Mouse (Mus musculus): ENCODE data around the gene Abcd3. TPM values are rescaled to one million over a fixed set of nuclear protein-coding genes. Genes with fewer than 3 reads are reported as not detected.
"Not testable (repeated sequence)": the region's sequence is repeated elsewhere in the genome, so short reads cannot be mapped to it uniquely, and the experiment has no call there.

Gene Abcd3
- polyA plus RNA-seq, 1 experiment from 2014 or later: 65.4 TPM

DNA sequence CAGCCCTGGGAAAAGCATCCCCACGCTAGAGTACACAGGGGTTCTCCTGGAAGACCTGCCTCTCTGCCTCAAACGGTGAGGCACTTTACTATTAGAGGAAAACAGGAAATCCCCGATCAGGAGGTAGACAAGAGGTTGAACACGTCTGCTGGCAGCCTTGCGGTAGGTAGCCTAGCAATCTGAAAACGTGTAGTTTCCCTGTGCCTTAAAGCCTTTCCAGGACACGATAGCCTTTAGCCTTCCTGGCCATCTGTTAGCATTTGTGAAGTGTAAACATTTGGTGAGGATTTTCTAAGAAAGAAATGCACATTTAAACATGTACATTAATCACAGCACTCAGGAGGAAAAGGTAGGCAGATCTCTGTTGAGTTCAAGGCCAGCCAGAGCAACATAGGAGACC lies 56.7 kb downstream of the Abcd3 start:
- Histone ChIP-seq H3K27me3 (no peaks in the 10 kb centered on the region), H3K4me2 (no peak overlapping the region), H3K36me3 (replicated peaks) (peaks cover 6% of the 10 kb centered on the region), H3K27ac (no peak overlapping the region), H3K9ac (no peak overlapping the region), H3K4me1 (peaks cover 10% of the 10 kb centered on the region), H3K9me3 (no peaks in the 10 kb centered on the region), H3K4me3 (replicated peaks) (no peak overlapping the region)
- WGBS: 82% methylated on average over 7 of the region's 7 CpGs
- no peak for ATAC-seq (ENCODE audit: low FRiP score)

DNA sequence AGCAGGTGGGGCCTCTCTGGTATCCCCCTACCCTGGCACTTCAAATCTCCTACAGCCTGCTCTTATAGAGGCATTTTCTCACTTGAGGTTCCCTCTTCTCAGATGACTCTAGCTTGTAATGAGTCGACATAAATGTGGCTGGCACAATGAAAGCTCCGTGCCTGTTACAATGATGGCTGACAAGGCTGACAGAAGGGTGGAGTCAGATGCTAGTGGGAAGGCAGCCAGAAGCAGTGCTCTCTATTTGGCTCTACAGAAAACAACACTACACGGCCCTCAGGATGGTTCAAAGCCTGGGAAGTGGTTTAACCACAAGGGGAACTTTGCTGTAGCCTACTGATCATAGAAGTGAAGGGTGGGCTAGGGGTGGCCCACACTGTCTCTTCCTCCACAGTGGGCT lies 60.0 kb downstream of the Abcd3 start:
- Histone ChIP-seq H3K9ac (no peak overlapping the region), H3K4me1 (peaks cover 10% of the 10 kb centered on the region), H3K27ac (peak overlapping the region; percentile 65), H3K4me2 (no peak overlapping the region), H3K9me3 (no peaks in the 10 kb centered on the region), H3K27me3 (no peaks in the 10 kb centered on the region), H3K36me3 (replicated peaks) (peaks cover 6% of the 10 kb centered on the region), H3K4me3 (replicated peaks) (no peak overlapping the region)
- ATAC-seq (ENCODE audit: low FRiP score): peak; percentile 39; the same call in 1 of the 2 replicates
- 22% methylated on average over 3 of the region's 3 CpGs for WGBS

DNA sequence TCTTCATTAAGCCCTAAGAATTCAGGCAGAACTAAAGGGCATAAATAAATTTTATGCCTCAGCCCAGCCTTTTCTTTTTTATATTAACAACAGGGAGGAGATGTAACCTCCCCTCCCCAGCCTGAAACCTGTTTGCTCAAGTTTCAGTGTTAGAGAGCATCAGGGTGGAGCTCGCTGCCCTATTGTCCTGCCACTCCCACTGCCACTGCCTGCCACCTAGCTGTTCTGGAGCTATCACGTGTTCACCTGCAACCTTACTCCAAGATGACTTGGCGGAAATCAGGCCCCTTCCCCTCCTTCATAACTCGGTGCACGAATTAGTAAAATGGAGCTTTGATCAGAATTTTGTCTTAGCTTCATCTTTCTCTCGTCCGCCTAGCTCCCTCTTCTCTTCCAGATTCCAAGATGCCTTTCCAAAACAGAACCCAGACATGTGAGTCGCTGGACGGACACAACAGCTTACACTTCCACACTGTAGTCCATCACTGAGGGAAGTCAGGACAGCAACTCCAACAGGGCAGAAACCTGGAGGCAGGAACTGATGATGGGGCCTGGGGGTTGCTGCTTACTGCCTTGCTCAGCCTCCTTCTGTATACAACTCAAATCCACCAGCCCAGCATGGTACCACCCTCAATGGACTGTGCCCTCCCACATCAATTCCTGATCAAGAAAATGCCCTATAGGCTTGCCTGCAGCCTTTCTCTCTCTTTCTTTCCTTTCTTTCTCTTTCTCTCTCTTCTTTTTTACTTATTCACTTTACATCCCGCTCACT lies 60.6 kb downstream of the Abcd3 start:
- H3K4me3 ChIP-seq (replicated peaks); H3K27me3 ChIP-seq; H3K4me2 ChIP-seq; H3K9ac ChIP-seq; H3K9me3 ChIP-seq; H3K36me3 ChIP-seq (replicated peaks): not testable (repeated sequence)
- ATAC-seq (ENCODE audit: low FRiP score): peak; percentile 33; the same call in 1 of the 2 replicates
- Histone ChIP-seq H3K4me1 (peaks cover 10% of the 10 kb centered on the region), H3K27ac (peak overlapping the region; percentile 65)
- 85% methylated on average over 10 of the region's 10 CpGs for WGBS

DNA sequence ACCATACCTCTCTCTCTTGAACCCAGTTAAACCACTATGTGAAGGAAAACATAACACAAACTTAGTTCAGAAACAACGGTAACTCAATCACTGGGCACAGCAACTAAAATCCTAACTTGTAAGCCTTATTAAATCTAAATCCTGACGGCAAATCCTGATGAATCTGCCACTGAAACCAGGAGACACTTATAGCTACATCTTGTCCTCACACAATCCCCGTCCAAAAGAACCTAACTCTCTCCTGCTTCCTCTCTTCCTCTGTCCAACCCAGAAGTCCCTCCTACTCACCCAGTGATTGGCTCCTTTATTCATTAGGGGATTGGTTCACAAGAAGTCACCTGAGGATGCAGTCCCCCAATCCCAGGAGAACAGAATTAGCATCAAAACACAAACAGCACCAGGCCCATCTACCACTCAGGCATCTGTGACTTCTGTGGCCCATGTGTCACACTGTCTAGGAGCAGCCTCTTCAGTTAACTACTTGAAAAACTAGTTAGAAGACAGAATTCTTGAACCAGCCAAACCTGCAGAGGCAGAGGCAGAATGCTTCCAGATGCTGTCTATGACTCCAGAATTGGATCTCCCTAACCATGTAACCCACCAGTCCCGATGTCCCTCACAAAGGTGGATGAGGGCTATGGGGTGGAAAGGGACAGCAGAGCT lies 73.8 kb downstream of the Abcd3 start:
- not testable (repeated sequence) for H3K4me2 ChIP-seq; H3K9ac ChIP-seq; H3K27me3 ChIP-seq; H3K36me3 ChIP-seq (replicated peaks); ATAC-seq (ENCODE audit: low FRiP score); H3K4me1 ChIP-seq; H3K4me3 ChIP-seq (replicated peaks); H3K9me3 ChIP-seq; H3K27ac ChIP-seq
- WGBS: 90% methylated on average over 4 of the region's 4 CpGs

DNA sequence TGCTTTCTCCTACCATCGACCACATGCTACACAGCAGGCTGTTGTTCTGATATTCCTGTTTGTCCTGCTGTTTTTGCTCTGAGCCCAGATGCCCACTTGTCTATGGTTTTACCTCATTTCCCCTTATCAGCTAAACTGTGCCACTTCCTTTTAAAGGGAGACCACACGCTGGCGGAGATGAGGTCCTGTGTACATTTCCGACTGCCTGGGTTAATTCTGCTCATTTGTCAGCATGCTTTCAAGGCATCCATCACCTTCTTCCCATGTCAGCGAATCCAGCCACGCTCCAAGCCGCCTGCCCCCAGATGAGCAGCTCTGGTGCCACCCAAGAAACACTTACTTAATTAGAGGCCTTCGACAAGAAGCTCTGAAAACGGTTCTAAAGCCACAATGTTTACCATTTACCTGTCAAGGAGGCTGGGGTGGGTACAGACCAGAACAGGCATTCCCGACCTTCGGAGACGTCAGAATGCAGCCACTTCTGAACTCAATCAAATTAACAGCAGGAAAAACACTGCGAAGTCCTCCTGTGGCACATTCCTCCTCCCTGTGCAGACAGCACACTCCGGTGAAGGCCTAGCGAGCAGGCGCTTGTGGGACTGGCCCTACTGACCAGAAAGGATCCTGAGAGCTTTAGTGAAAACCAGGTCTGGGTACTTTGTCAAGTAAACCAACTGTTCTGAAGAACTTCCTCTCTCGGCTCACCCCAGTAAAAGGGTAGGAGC lies 75.5 kb downstream of the Abcd3 start:
- Histone ChIP-seq H3K4me2 (no peak overlapping the region), H3K4me3 (replicated peaks) (no peak overlapping the region), H3K9me3 (no peaks in the 10 kb centered on the region), H3K9ac (no peak overlapping the region), H3K4me1 (peaks cover 6% of the 10 kb centered on the region), H3K36me3 (replicated peaks) (no peaks in the 10 kb centered on the region), H3K27ac (no peak overlapping the region), H3K27me3 (no peaks in the 10 kb centered on the region)
- 81% methylated on average over 17 of the region's 17 CpGs for WGBS
- ATAC-seq (ENCODE audit: low FRiP score): no peak

DNA sequence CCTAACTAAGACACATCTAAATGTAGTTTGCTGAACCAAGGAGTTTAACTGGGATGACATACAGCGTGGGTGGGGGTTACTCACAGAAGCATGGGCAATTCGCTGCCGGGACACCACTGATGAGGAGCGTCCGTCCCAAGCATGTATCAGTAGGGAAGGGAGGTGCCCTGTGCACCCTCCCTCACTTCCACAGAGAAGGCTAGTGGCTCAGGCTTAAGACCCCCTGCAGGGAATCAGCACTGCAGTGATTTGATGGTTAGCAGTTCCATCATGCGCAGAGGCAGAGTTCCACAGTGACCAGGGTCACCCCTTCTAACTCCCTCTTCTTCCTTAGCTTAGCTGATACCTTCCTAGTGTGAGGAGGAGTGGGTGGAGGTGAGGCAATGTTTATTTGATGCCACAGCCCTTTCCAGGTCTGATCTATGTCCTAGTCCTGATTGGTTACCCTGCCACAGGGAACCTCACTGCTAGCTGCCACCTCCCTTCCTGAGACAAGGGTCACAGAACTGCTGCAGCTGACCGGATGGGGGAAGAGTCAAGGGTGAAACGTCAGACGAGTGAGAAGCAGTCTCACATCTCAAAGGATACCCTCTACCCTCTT lies 76.3 kb downstream of the Abcd3 start:
- peaks cover 6% of the 10 kb centered on the region for H3K4me1 ChIP-seq
- no peaks in the 10 kb centered on the region for H3K27me3 ChIP-seq
- H3K9ac ChIP-seq: no peak overlapping the region
- WGBS: 84% methylated on average over 9 of the region's 9 CpGs
- no peaks in the 10 kb centered on the region for H3K9me3 ChIP-seq
- no peak overlapping the region for H3K4me2 ChIP-seq
- H3K36me3 ChIP-seq (replicated peaks): peaks cover 7% of the 10 kb centered on the region
- no peak for ATAC-seq (ENCODE audit: low FRiP score)
- H3K4me3 ChIP-seq (replicated peaks): no peak overlapping the region
- no peak overlapping the region for H3K27ac ChIP-seq

DNA sequence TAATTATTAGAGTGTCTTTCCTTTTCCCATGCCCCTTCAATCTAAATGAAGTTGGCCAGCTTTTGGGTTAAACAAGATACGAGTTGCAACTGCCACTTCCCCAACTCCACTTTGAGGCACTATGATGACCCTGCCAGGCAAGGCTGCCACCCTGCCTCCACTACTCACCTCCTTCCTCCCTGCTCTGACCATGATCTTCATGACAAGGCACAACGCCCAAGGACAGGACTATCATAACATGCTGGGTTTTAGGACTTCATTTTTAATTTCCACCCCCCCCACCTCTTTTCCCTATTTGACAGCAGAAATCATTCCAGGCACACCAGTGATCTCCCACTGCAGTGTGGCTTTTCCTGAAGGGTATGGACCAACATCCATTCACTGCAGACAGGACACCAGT lies 77.2 kb downstream of the Abcd3 start:
- H3K9me3 ChIP-seq: no peaks in the 10 kb centered on the region
- no peak for ATAC-seq (ENCODE audit: low FRiP score)
- H3K4me1 ChIP-seq: peaks cover 6% of the 10 kb centered on the region
- no peak overlapping the region for H3K4me3 ChIP-seq (replicated peaks)
- no peak overlapping the region for H3K9ac ChIP-seq
- no peak overlapping the region for H3K27ac ChIP-seq
- peaks cover 13% of the 10 kb centered on the region for H3K36me3 ChIP-seq (replicated peaks)
- WGBS: 76% methylated on average over 2 of the region's 2 CpGs
- H3K27me3 ChIP-seq: no peaks in the 10 kb centered on the region
- no peak overlapping the region for H3K4me2 ChIP-seq

DNA sequence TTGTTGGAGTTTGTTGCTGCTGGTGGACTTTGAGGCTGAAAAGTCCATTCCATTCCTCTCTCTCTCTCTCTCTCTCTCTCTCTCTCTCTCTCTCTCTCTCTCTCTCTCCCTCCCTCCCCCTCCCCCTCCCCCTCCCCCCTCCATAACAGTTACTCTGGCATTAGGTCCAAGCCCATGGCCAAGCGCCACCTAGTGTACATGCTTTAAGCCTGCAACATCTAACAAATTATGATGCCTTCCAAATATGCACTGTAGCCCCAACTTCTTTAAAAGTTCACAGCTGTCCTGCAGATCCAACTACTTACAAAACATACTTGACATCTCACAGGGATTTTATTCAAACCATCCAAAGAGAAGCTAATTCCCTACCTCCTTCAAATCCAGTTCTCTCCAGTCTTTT lies 77.6 kb downstream of the Abcd3 start:
- H3K9ac ChIP-seq: no peak overlapping the region
- H3K27me3 ChIP-seq: no peaks in the 10 kb centered on the region
- H3K4me2 ChIP-seq: no peak overlapping the region
- H3K9me3 ChIP-seq: no peaks in the 10 kb centered on the region
- H3K4me3 ChIP-seq (replicated peaks): no peak overlapping the region
- no peak overlapping the region for H3K27ac ChIP-seq
- peaks cover 16% of the 10 kb centered on the region for H3K36me3 ChIP-seq (replicated peaks)
- 31% methylated on average over 1 of the region's 1 CpGs for WGBS
- H3K4me1 ChIP-seq: peaks cover 6% of the 10 kb centered on the region
- ATAC-seq (ENCODE audit: low FRiP score): no peak

DNA sequence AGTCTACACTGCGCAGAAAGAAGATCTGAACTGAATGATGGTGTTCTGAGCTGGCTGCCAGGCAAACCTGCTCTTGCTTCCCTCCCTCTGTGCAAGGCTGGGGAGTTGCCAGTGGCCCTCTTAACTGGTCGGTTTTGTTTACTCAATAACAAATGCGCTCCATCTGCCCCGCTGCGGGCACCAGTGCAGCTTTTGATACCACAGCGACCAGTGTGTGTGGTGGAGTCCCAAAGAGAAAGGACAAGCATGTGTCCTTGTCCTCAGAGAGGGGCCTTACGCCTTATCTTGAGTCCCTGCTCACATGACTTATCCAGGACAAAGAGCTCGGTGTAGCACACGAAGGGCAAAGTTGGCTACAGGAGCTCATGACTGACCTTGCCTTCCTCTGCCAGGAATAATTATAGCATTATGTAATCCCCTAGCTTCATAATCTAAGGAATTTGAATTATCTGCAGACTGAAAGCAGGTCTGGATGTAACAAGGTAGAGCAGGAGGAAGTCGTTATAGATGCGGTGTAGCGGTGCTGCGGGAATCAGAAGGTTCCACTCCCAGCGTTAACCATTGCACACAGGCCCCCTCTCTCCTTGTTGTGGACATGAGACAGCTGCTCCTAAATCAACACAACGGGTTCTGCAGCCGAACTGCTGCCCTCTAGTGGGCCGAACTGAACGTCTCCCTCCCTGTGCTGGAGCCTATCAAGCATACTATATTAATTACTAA lies 78.9 kb downstream of the Abcd3 start:
- WGBS: 33% methylated on average over 18 of the region's 18 CpGs

DNA sequence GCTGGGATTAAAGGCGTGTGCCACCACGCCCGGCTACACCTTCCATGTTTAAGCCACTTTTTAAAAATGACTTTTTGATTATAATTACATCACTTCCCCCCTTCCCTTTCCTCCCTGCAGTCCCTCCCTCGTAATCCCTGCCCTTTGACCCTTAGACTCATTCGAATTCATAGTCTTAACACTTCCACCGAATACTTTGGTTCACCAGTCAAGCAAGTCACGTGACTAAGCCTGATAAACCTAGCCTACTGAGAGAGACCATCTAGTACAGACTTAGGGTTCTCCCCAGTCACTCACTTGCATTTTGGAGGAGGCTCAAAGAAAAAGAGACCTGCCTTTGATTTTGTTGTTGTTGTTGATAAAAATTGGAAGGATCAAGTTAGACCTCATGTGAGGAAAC lies 79.6 kb downstream of the Abcd3 start:
- no peak overlapping the region for H3K4me2 ChIP-seq
- 0 out of 2 replicates have a peak overlapping the region, but pooled peaks have one; percentile 63 for H3K27ac ChIP-seq
- no peak for ATAC-seq (ENCODE audit: low FRiP score)
- H3K9ac ChIP-seq: no peak overlapping the region
- peaks cover 6% of the 10 kb centered on the region for H3K4me1 ChIP-seq
- no peaks in the 10 kb centered on the region for H3K9me3 ChIP-seq
- no peak overlapping the region for H3K4me3 ChIP-seq (replicated peaks)
- H3K27me3 ChIP-seq: no peaks in the 10 kb centered on the region
- 77% methylated on average over 7 of the region's 7 CpGs for WGBS
- H3K36me3 ChIP-seq (replicated peaks): peaks cover 22% of the 10 kb centered on the region

More for the DNA sequence above, 78.9 kb downstream of the Abcd3 start:
- H3K36me3 ChIP-seq (replicated peaks): peaks cover 22% of the 10 kb centered on the region
- H3K27ac ChIP-seq: 0 out of 2 replicates have a peak overlapping the region, but pooled peaks have one; percentile 63
- peak; percentile 88 for ATAC-seq (ENCODE audit: low FRiP score)
- H3K27me3 ChIP-seq: no peaks in the 10 kb centered on the region
- peaks cover 6% of the 10 kb centered on the region for H3K4me1 ChIP-seq
- no peak overlapping the region for H3K4me3 ChIP-seq (replicated peaks)
- H3K9me3 ChIP-seq: no peaks in the 10 kb centered on the region
- H3K9ac ChIP-seq: no peak overlapping the region
- no peak overlapping the region for H3K4me2 ChIP-seq

DNA sequence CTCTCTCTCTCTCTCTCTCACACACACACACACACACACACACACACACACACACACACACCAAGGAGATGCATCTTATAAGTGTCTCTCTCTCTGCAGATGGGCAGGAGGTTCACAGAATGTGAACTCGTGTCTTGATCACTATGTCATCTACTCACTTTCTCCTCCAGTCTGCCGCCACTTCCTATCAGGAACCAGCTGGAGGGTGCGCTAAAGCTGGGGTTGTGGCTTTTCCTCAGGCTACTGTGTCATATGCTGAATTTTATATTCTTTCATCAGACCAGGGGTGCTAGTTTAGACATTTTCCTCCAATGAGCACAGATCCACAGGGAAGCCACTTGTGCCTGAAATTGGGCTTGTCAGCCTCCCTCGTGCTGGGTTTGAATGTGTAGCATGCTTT lies 85.4 kb downstream of the Abcd3 start:
- no peak overlapping the region for H3K9ac ChIP-seq
- peaks cover 26% of the 10 kb centered on the region for H3K36me3 ChIP-seq (replicated peaks)
- 84% methylated on average over 4 of the region's 4 CpGs for WGBS
- no peak overlapping the region for H3K4me3 ChIP-seq (replicated peaks)
- H3K9me3 ChIP-seq: no peaks in the 10 kb centered on the region
- no peak overlapping the region for H3K27ac ChIP-seq
- H3K27me3 ChIP-seq: peaks cover 5% of the 10 kb centered on the region; the same call in 1 of the 2 replicates
- no peak overlapping the region for H3K4me2 ChIP-seq
- ATAC-seq (ENCODE audit: low FRiP score): no peak
- peaks cover 9% of the 10 kb centered on the region for H3K4me1 ChIP-seq

Data from forebrain, embryonic 12.5 days (tissue).